Mouse (Mus musculus) forebrain, postnatal 0 days (tissue): ENCODE measurements around the gene G6pc3. TPM values are rescaled to one million over a fixed set of nuclear protein-coding genes. Genes with fewer than 3 reads are reported as not detected.

ENCODE experiments used
- ATAC-seq: fragments of 200-750 bp; cut with Nextera tagmentation; 2 replicates; pipeline ENCODE4 v1.8.0; 2017; ENCODE audit warnings: mild to moderate bottlenecking, moderate library complexity
- DNase-seq: peaks from one replicate; pipeline ENCODE4 v3.0.0-alpha.2; 2015
- H3K27ac ChIP-seq: fragments of 300-500 bp; sonication (generic); 2 replicates; pipeline ENCODE4 v1.5.1; 2014; ENCODE audit warnings: low read depth, mild to moderate bottlenecking, antibody characterized with exemption, low read length, moderate library complexity, mixed read lengths
- H3K27me3 ChIP-seq: fragments of 300-500 bp; sonication (generic); 2 replicates; pipeline ENCODE4 v1.6.1; 2014; ENCODE audit warnings: mild to moderate bottlenecking, low read length, mixed read lengths; ENCODE audit not compliant: insufficient read depth
- H3K36me3 ChIP-seq: fragments of 300-500 bp; sonication (generic); 2 replicates; pipeline ENCODE4 v1.6.1; 2014; ENCODE audit warnings: mild to moderate bottlenecking, moderate library complexity; ENCODE audit not compliant: insufficient read depth
- H3K4me1 ChIP-seq: fragments of 300-500 bp; sonication (generic); 2 replicates; pipeline ENCODE4 v1.6.1; 2014; ENCODE audit warnings: antibody characterized with exemption; ENCODE audit not compliant: insufficient read depth
- H3K4me2 ChIP-seq: fragments of 300-500 bp; sonication (generic); 2 replicates; pipeline ENCODE4 v1.6.1; 2014; ENCODE audit warnings: low read depth, mild to moderate bottlenecking, moderate library complexity
- H3K4me3 ChIP-seq: fragments of 300-500 bp; sonication (generic); 2 replicates; pipeline ENCODE4 v1.5.1; 2014; ENCODE audit warnings: low read depth, low read length, mixed read lengths
- H3K9ac ChIP-seq: fragments of 300-500 bp; sonication (generic); 2 replicates; pipeline ENCODE4 v1.6.1; 2014; ENCODE audit warnings: mild to moderate bottlenecking
- H3K9me3 ChIP-seq: fragments of 300-500 bp; sonication (generic); 2 replicates; pipeline ENCODE4 v1.6.1; 2016; ENCODE audit warnings: low read length
- CTCF ChIP-seq: sonication (generic); IDR thresholded peaks from 2 replicates; pipeline ENCODE4 v1.5.1; 2016; ENCODE audit warnings: antibody characterized with exemption, control low read depth, low read depth
- WGBS: fragments of 180-500 bp; shearing (Covaris S2); extraction: QIAGEN DNeasy Blood & Tissue Kit; methylation state at CpG from one replicate; pipeline ENCODE4 v1.1.7; 2014; 5-methylcytosine and 5-hydroxymethylcytosine counted together
- microRNA-seq, 2 experiments: library from miRNA; unstranded; fragments of <30 nt; microRNA quantifications; one replicate each; pipeline ENCODE4; 2016
- polyA plus RNA-seq: library from polyadenylated mRNA; unstranded; fragments of >200 nt; fragmentation: Nextera tagmentation; extraction: Ambion mirVana; gene quantifications from 2 replicates; pipeline ENCODE4 v1.2.1, GENCODE M21; 2015
- total RNA-seq: library from RNA; depleted of rRNA; stranded (reverse); fragments of >200 nt; gene quantifications from 2 replicates; pipeline ENCODE4 v1.2.3, GENCODE M21; 2014; rRNA removed

G6pc3 gene
- total and polyA plus RNA-seq, 2 experiments from 2014 or later, result 32.0 to 32.1 TPM

DNA sequence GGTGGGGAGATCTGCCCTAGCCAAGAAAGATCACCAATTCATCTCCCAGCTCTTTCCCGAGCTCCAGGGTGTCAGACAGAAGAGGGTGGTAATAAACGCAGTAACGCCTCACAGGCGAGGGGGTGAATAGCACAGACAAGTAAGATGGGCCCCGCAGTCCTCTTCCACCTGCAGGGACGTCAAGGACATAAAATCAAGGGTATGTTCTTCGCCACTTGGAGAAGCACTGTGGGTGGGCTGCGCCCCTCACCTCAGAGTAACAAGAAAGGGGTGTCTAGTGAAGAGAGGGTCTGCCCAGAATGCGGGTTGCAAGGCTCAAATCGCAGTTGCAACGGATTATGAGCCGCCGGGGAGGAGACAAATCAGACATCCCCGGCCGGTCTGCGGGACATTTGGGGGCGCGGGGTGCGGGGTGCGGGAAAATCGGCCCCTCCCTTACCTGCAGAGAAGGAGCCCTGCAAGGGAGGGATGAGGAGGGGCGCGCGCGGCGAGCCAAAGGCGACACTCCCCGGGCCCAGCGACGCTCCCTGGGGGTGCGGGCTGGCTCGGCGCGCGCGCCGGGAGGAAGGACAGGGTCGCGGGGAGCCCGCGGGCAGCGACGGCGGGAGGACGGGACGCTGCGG, 40.0 kb downstream of the G6pc3 start:
- Histone ChIP-seq H3K9ac (peak overlapping the region; percentile 86), H3K4me3 (peak overlapping the region; percentile 96), H3K36me3 (no peaks in the 10 kb centered on the region), H3K4me2 (peak overlapping the region; percentile 74), H3K9me3 (no peaks in the 10 kb centered on the region), H3K4me1 (peaks cover 27% of the 10 kb centered on the region), H3K27me3 (no peaks in the 10 kb centered on the region), H3K27ac (peak overlapping the region; percentile 95)
- DNase-seq, result peak; percentile 67
- peak; percentile 39; the same call in 1 of the 2 replicates for TF ChIP-seq CTCF
- ATAC-seq, result peak; percentile 44
- WGBS, result 2% methylated on average over 27 of the region's 47 CpGs

GRCm38 (mm10) chr11:102230006-102230741, 40.8 kb downstream of the G6pc3 start, which contains the start of gene Hdac5:
Gene Hdac5, minus strand, starts transcription at chr11:102230166.
- Histone ChIP-seq H3K4me1 (peaks cover 27% of the 10 kb centered on the region), H3K36me3 (no peaks in the 10 kb centered on the region), H3K9me3 (no peaks in the 10 kb centered on the region), H3K4me2 (peak within 1 kb of the TSS; percentile 74), H3K27me3 (no peaks in the 10 kb centered on the region), H3K9ac (peak within 1 kb of the TSS; percentile 86), H3K27ac (peak within 1 kb of the TSS; percentile 95), H3K4me3 (peak within 1 kb of the TSS; percentile 96)
- peak; percentile 89 for ATAC-seq
- TF ChIP-seq CTCF, result peak; percentile 16; the same call in 1 of the 2 replicates
- DNase-seq, result peak; percentile 98
- WGBS, result 3% methylated on average over 49 of the region's 49 CpGs

DNA sequence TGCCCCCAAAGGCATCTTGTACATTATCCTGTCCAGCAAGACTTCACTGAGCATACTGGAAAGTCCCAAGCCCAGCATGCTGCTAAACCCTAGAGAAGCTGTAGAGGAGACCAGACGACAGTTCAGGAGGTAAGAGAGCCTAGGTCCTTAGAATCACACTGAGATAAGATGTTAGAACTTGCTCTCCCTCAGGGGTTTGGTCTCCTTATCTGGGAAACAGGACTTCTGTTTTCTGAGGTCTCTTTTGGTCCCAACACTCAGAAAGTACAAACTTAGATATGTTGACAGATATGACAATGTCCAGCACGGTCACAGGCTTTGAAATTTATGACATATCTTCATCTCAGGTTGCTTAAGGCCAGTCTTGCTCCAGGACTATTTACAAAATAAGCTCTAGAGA, 46.6 kb downstream of the G6pc3 start:
- TF ChIP-seq CTCF, result no peak
- H3K36me3 ChIP-seq, result no peaks in the 10 kb centered on the region
- no peaks in the 10 kb centered on the region for H3K9me3 ChIP-seq
- 79% methylated on average over 2 of the region's 2 CpGs for WGBS
- no peak overlapping the region for H3K9ac ChIP-seq
- H3K4me1 ChIP-seq, result no peaks in the 10 kb centered on the region
- H3K27ac ChIP-seq, result no peak overlapping the region
- H3K27me3 ChIP-seq, result no peaks in the 10 kb centered on the region
- no peak for ATAC-seq
- no peak overlapping the region for H3K4me2 ChIP-seq
- DNase-seq, result no peak
- H3K4me3 ChIP-seq, result no peak overlapping the region

DNA sequence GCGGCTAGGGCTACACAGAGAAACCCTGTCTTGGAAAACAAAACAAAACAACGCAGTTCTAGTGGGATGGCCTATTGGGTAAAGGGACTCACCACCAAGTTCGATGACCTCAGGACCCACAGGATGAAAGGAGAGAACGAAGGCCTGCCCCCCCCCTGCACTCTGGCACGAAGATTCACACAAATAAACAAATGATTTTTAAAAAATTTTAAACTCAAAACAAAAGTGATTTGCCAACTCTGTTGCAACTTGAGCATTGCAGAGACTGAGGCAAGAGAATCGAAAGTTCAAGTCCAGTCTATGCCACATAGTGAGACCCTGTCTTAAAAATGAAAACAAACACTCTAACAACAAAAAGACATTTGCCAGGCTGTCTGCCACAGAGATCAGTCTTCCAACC, 51.2 kb downstream of the G6pc3 start:
- no peak for ATAC-seq
- Histone ChIP-seq H3K36me3 (no peaks in the 10 kb centered on the region), H3K9me3 (no peaks in the 10 kb centered on the region), H3K27me3 (no peaks in the 10 kb centered on the region), H3K4me3 (no peak overlapping the region), H3K27ac (no peak overlapping the region), H3K4me1 (peaks cover 4% of the 10 kb centered on the region; the same call in 1 of the 2 replicates), H3K4me2 (no peak overlapping the region), H3K9ac (no peak overlapping the region)
- WGBS, result 88% methylated on average over 6 of the region's 6 CpGs
- no peak for TF ChIP-seq CTCF
- DNase-seq, result no peak

DNA sequence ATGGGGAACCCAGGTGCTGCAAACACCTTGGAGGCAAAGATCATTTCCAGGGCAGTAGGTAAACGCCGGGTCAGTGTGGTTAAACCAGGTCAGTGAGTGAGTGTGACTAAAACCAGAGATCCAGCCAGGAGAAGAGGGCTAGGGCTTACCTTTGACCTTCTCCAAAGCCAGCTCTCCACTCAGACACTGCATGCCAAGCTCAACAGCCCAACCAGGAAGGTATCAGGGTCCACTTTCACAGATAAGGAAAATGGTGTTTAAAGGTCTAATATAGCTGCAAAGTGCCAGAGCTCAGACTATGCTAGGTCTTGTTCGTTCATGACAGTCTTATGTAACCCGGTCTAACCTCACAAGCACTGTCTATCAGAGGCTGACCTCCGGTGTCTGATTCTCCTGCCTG, 51.8 kb downstream of the G6pc3 start:
- Histone ChIP-seq H3K9ac (no peak overlapping the region), H3K4me2 (no peak overlapping the region), H3K9me3 (no peaks in the 10 kb centered on the region), H3K27ac (no peak overlapping the region), H3K27me3 (no peaks in the 10 kb centered on the region), H3K4me1 (peaks cover 6% of the 10 kb centered on the region; the same call in 1 of the 2 replicates), H3K4me3 (no peak overlapping the region), H3K36me3 (no peaks in the 10 kb centered on the region)
- TF ChIP-seq CTCF, result no peak
- 90% methylated on average over 5 of the region's 5 CpGs for WGBS
- no peak for ATAC-seq
- no peak for DNase-seq

DNA sequence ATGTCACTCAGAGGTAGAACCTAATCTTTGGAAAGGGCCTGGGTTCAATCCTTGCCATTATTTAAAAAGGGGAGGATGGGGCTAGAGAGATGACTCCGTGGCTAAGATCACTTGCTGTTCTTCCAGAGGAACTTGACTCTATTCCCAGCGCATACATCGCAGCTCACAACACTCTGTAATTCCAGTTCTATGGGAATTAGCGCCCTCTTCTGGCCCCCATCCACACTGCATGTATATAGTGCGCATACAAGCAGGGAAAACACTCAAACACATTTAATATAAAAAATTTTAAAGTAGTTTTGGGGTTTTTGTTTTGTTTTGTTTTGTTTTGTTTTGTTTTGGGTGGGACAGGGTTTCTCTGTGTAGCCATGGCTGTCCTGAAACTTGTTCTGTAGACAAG, 52.5 kb downstream of the G6pc3 start:
- TF ChIP-seq CTCF, result no peak
- no peaks in the 10 kb centered on the region for H3K36me3 ChIP-seq
- H3K27me3 ChIP-seq, result no peaks in the 10 kb centered on the region
- no peak overlapping the region for H3K4me3 ChIP-seq
- H3K9ac ChIP-seq, result no peak overlapping the region
- 63% methylated on average over 5 of the region's 5 CpGs for WGBS
- DNase-seq, result no peak
- no peak overlapping the region for H3K4me2 ChIP-seq
- peaks cover 6% of the 10 kb centered on the region; the same call in 1 of the 2 replicates for H3K4me1 ChIP-seq
- no peaks in the 10 kb centered on the region for H3K9me3 ChIP-seq
- no peak overlapping the region for H3K27ac ChIP-seq
- no peak for ATAC-seq

Small RNA genes within 50 kb of the gene (microRNA-seq; reads per million reads assigned to microRNA genes)
- 0.73 to 0.77 reads per million in 2 experiments for gene Mir8101

Other genes starting within 250 kb of the G6pc3 start
- gene Sost, start 222.6 kb upstream of the G6pc3 start, total RNA-seq, result 0.31 TPM in 1 of 2 replicates, not detected in the other
- not detected in 2 replicates for gene Sost, start 222.6 kb upstream of the G6pc3 start, polyA plus RNA-seq
- not detected in 2 replicates for gene Cfap97d1, start 205.3 kb upstream of the G6pc3 start, total RNA-seq
- not detected in 2 replicates for gene Cfap97d1, start 205.3 kb upstream of the G6pc3 start, polyA plus RNA-seq
- gene Dusp3, start 202.6 kb upstream of the G6pc3 start, total RNA-seq, result 32.8 and 35.5 TPM in 2 replicates
- 25.1 and 31.0 TPM in 2 replicates for gene Dusp3, start 202.6 kb upstream of the G6pc3 start, polyA plus RNA-seq
- 56.6 and 60.3 TPM in 2 replicates for gene Mpp3, start 161.2 kb upstream of the G6pc3 start, total RNA-seq
- gene Mpp3, start 161.2 kb upstream of the G6pc3 start, polyA plus RNA-seq, result 45.5 and 46.4 TPM in 2 replicates
- gene Cd300lg, start 148.1 kb upstream of the G6pc3 start, total RNA-seq, result 0.69 and 0.86 TPM in 2 replicates
- 0.15 and 0.30 TPM in 2 replicates for gene Cd300lg, start 148.1 kb upstream of the G6pc3 start, polyA plus RNA-seq
- 27.3 and 28.3 TPM in 2 replicates for gene Mpp2, start 101.1 kb upstream of the G6pc3 start, total RNA-seq
- 14.1 and 21.4 TPM in 2 replicates for gene Mpp2, start 101.1 kb upstream of the G6pc3 start, polyA plus RNA-seq
- gene Ppy, start 88.3 kb upstream of the G6pc3 start, total RNA-seq, result not detected in 2 replicates
- gene Ppy, start 88.3 kb upstream of the G6pc3 start, polyA plus RNA-seq, result not detected in 2 replicates
- not detected in 2 replicates for gene Pyy, start 81.8 kb upstream of the G6pc3 start, total RNA-seq
- not detected in 2 replicates for gene Pyy, start 81.8 kb upstream of the G6pc3 start, polyA plus RNA-seq
- 0.14 and 0.15 TPM in 2 replicates for gene Nags, start 44.1 kb upstream of the G6pc3 start, total RNA-seq
- gene Nags, start 44.1 kb upstream of the G6pc3 start, polyA plus RNA-seq, result 0.28 and 0.35 TPM in 2 replicates
- gene Tmem101, start 33.2 kb upstream of the G6pc3 start, total RNA-seq, result 42.1 and 44.4 TPM in 2 replicates
- gene Tmem101, start 33.2 kb upstream of the G6pc3 start, polyA plus RNA-seq, result 34.1 and 38.2 TPM in 2 replicates
- gene Lsm12, start 4.3 kb upstream of the G6pc3 start, total RNA-seq, result 76.7 and 86.4 TPM in 2 replicates
- gene Lsm12, start 4.3 kb upstream of the G6pc3 start, polyA plus RNA-seq, result 145 and 154 TPM in 2 replicates
- gene Hdac5, start 40.5 kb downstream of the G6pc3 start, total RNA-seq, result 170 and 209 TPM in 2 replicates
- gene Hdac5, start 40.5 kb downstream of the G6pc3 start, polyA plus RNA-seq, result 67.1 and 69.4 TPM in 2 replicates
- 0.62 and 1.0 TPM in 2 replicates for gene BC030867, start 59.3 kb downstream of the G6pc3 start, total RNA-seq
- 1.5 and 1.6 TPM in 2 replicates for gene BC030867, start 59.3 kb downstream of the G6pc3 start, polyA plus RNA-seq
- 0.54 and 1.4 TPM in 2 replicates for gene Asb16, start 79.1 kb downstream of the G6pc3 start, total RNA-seq
- gene Asb16, start 79.1 kb downstream of the G6pc3 start, polyA plus RNA-seq, result 0.11 TPM in 1 of 2 replicates, not detected in the other
- gene Tmub2, start 95.3 kb downstream of the G6pc3 start, total RNA-seq, result 72.5 and 77.4 TPM in 2 replicates
- 63.0 and 67.0 TPM in 2 replicates for gene Tmub2, start 95.3 kb downstream of the G6pc3 start, polyA plus RNA-seq
- 162 and 167 TPM in 2 replicates for gene Atxn7l3, start 107.0 kb downstream of the G6pc3 start, total RNA-seq
- gene Atxn7l3, start 107.0 kb downstream of the G6pc3 start, polyA plus RNA-seq, result 24.3 and 26.2 TPM in 2 replicates
- gene Ubtf, start 130.1 kb downstream of the G6pc3 start, total RNA-seq, result 94.3 and 109 TPM in 2 replicates
- 73.2 and 78.7 TPM in 2 replicates for gene Ubtf, start 130.1 kb downstream of the G6pc3 start, polyA plus RNA-seq
- 0.24 and 1.2 TPM in 2 replicates for gene Slc4a1, start 176.6 kb downstream of the G6pc3 start, total RNA-seq
- 0.50 and 0.68 TPM in 2 replicates for gene Slc4a1, start 176.6 kb downstream of the G6pc3 start, polyA plus RNA-seq
- 306 and 418 TPM in 2 replicates for gene Rundc3a, start 203.8 kb downstream of the G6pc3 start, total RNA-seq
- 118 and 121 TPM in 2 replicates for gene Rundc3a, start 203.8 kb downstream of the G6pc3 start, polyA plus RNA-seq
- gene Slc25a39, start 218.3 kb downstream of the G6pc3 start, total RNA-seq, result 96.3 and 114 TPM in 2 replicates
- 120 and 129 TPM in 2 replicates for gene Slc25a39, start 218.3 kb downstream of the G6pc3 start, polyA plus RNA-seq
- 49.5 and 66.2 TPM in 2 replicates for gene Grn, start 240.7 kb downstream of the G6pc3 start, total RNA-seq
- 72.3 and 86.6 TPM in 2 replicates for gene Grn, start 240.7 kb downstream of the G6pc3 start, polyA plus RNA-seq